Mouse (Mus musculus) midbrain, embryonic 11.5 days (tissue): ENCODE measurements around the gene Gm20662. TPM values are rescaled to one million over a fixed set of nuclear protein-coding genes. Genes with fewer than 3 reads are reported as not detected.

ENCODE experiments used
- microRNA-seq: library from miRNA; unstranded; fragments of <30 nt; microRNA quantifications from one replicate; pipeline ENCODE4, GENCODE M21; 2017
- polyA plus RNA-seq: library from polyadenylated mRNA; unstranded; fragments of >200 nt; fragmentation: Nextera tagmentation; extraction: Ambion mirVana; gene quantifications from 2 replicates; pipeline ENCODE4 v1.2.1, GENCODE M21; 2014

Gene Gm20662
- polyA plus RNA-seq, 1 experiment from 2014 or later: 0.82 TPM

Small RNAs within 50 kb of the gene (microRNA-seq; reads per million reads assigned to microRNA genes)
- gene Mir7088: not detected

Other genes with a start within 250 kb of the Gm20662 start
- gene Rbm5, start 225.4 kb upstream of the Gm20662 start, polyA plus RNA-seq: 186 and 191 TPM in 2 replicates
- gene Rbm6, start 123.1 kb upstream of the Gm20662 start, polyA plus RNA-seq: 104 and 114 TPM in 2 replicates
- gene Mon1a, start 108.2 kb upstream of the Gm20662 start, polyA plus RNA-seq: 14.8 and 16.8 TPM in 2 replicates
- 0.60 and 0.80 TPM in 2 replicates for gene Mst1r, start 89.5 kb upstream of the Gm20662 start, polyA plus RNA-seq
- gene Actl11, start 67.9 kb upstream of the Gm20662 start, polyA plus RNA-seq: not detected in 2 replicates
- gene Camkv, start 60.7 kb upstream of the Gm20662 start, polyA plus RNA-seq: 6.3 and 6.7 TPM in 2 replicates
- gene Traip, start 46.2 kb upstream of the Gm20662 start, polyA plus RNA-seq: 27.7 and 37.2 TPM in 2 replicates
- gene Uba7, start 20.8 kb upstream of the Gm20662 start, polyA plus RNA-seq: 5.5 and 7.5 TPM in 2 replicates
- gene Gm20661, start 13.3 kb upstream of the Gm20662 start, polyA plus RNA-seq: 0.74 and 1.2 TPM in 2 replicates
- 20.7 and 25.3 TPM in 2 replicates for gene Inka1, start 10.5 kb upstream of the Gm20662 start, polyA plus RNA-seq
- 2.2 and 3.3 TPM in 2 replicates for gene Cdhr4, start 3.9 kb upstream of the Gm20662 start, polyA plus RNA-seq
- gene Ip6k1, start 6.2 kb downstream of the Gm20662 start, polyA plus RNA-seq: 31.6 and 34.8 TPM in 2 replicates
- 18.3 and 19.2 TPM in 2 replicates for gene Gmppb, start 52.9 kb downstream of the Gm20662 start, polyA plus RNA-seq
- gene Amigo3, start 56.8 kb downstream of the Gm20662 start, polyA plus RNA-seq: 1.5 and 2.0 TPM in 2 replicates
- gene Mst1, start 84.1 kb downstream of the Gm20662 start, polyA plus RNA-seq: 0.47 and 0.78 TPM in 2 replicates
- gene Rnf123, start 87.0 kb downstream of the Gm20662 start, polyA plus RNA-seq: 27.2 and 29.2 TPM in 2 replicates
- gene Apeh, start 98.3 kb downstream of the Gm20662 start, polyA plus RNA-seq: 53.0 and 67.3 TPM in 2 replicates
- gene Bsn, start 194.0 kb downstream of the Gm20662 start, polyA plus RNA-seq: 2.4 TPM in 2 replicates